Mouse (Mus musculus) spleen, postnatal 14 days (tissue): ENCODE measurements around the gene Pex16.
"Not testable (repeated sequence)": the region's sequence is repeated elsewhere in the genome, so short reads cannot be mapped to it uniquely, and the experiment has no call there.

ENCODE experiments used
- DNase-seq, 2 experiments: peaks; one replicate each; pipeline ENCODE4 v3.0.0; 2021 to 2022; ENCODE audit warnings: low spot score in 2 of 2

Gene Pex16

GRCm38 (mm10) chr2:92388891-92389641 lies 14.6 kb downstream of the Pex16 start:
- peak in 1 of 2 experiments; percentile 8 for DNase-seq

GRCm38 (mm10) chr2:92389645-92390044 lies 15.2 kb downstream of the Pex16 start:
- DNase-seq: no peak

GRCm38 (mm10) chr2:92390206-92390930 lies 15.9 kb downstream of the Pex16 start:
- no peak for DNase-seq

GRCm38 (mm10) chr2:92391116-92391515 lies 16.6 kb downstream of the Pex16 start:
- DNase-seq: no peak

GRCm38 (mm10) chr2:92391703-92392317 lies 17.3 kb downstream of the Pex16 start:
- no peak for DNase-seq

GRCm38 (mm10) chr2:92392318-92393264 lies 18.1 kb downstream of the Pex16 start:
- DNase-seq: no peak

- DNase-seq: no peak
Measured at GRCm38 (mm10) chr2:92395535-92395934, 21.1 kb downstream of the Pex16 start.

GRCm38 (mm10) chr2:92397436-92397835 lies 23.0 kb downstream of the Pex16 start:
- no peak for DNase-seq

GRCm38 (mm10) chr2:92399877-92400276 lies 25.4 kb downstream of the Pex16 start:
- DNase-seq: not testable (repeated sequence)

GRCm38 (mm10) chr2:92400682-92401081 lies 26.2 kb downstream of the Pex16 start:
- DNase-seq: no peak

GRCm38 (mm10) chr2:92401091-92401561 lies 26.6 kb downstream of the Pex16 start, which contains the start of gene Mapk8ip1:
TSS of gene Mapk8ip1 (minus strand) at chr2:92401263.
- DNase-seq: no peak

- no peak for DNase-seq
Measured at GRCm38 (mm10) chr2:92402591-92403326, 28.3 kb downstream of the Pex16 start.

GRCm38 (mm10) chr2:92403776-92404319 lies 29.4 kb downstream of the Pex16 start:
- DNase-seq: no peak

GRCm38 (mm10) chr2:92404737-92405136 lies 30.3 kb downstream of the Pex16 start:
- DNase-seq: no peak

- DNase-seq: no peak
Measured at GRCm38 (mm10) chr2:92405687-92406086, 31.2 kb downstream of the Pex16 start.

GRCm38 (mm10) chr2:92408309-92409045 lies 34.0 kb downstream of the Pex16 start:
- no peak for DNase-seq

GRCm38 (mm10) chr2:92411705-92412104 lies 37.2 kb downstream of the Pex16 start:
- no peak for DNase-seq

GRCm38 (mm10) chr2:92421723-92422387 lies 47.4 kb downstream of the Pex16 start:
- no peak for DNase-seq
